Mouse (Mus musculus) spleen, adult 18-20 months (tissue): ENCODE results near the gene Zfyve19.

Source experiments
- DNase-seq, 2 experiments: peaks; one replicate each; pipeline ENCODE4 v3.0.0; 2022; ENCODE audit warnings: mixed read lengths in 2 of 2

Zfyve19 gene

GRCm38 (mm10) chr2:119196316-119197108 is 11.9 kb upstream of the Zfyve19 start:
- no peak for DNase-seq

GRCm38 (mm10) chr2:119197493-119197892 is 10.9 kb upstream of the Zfyve19 start:
- DNase-seq, result no peak

GRCm38 (mm10) chr2:119198049-119198448 is 10.4 kb upstream of the Zfyve19 start:
- no peak for DNase-seq

GRCm38 (mm10) chr2:119198934-119199333 is 9.5 kb upstream of the Zfyve19 start:
- DNase-seq, result no peak

GRCm38 (mm10) chr2:119202914-119203453 is 5.4 kb upstream of the Zfyve19 start:
- no peak for DNase-seq

- DNase-seq, result no peak
Observed at GRCm38 (mm10) chr2:119203871-119204460, 4.5 kb upstream of the Zfyve19 start.

GRCm38 (mm10) chr2:119207961-119208343 is 465 bp upstream of the Zfyve19 start:
- no peak for DNase-seq

GRCm38 (mm10) chr2:119209176-119209507 is 725 bp downstream of the Zfyve19 start:
- DNase-seq, result no peak

GRCm38 (mm10) chr2:119229775-119230704 is 21.6 kb downstream of the Zfyve19 start, which contains the start of gene Ppp1r14d:
Gene Ppp1r14d (minus strand): TSS chr2:119229906.
- DNase-seq, result no peak

GRCm38 (mm10) chr2:119236682-119237209 is 28.3 kb downstream of the Zfyve19 start:
- no peak for DNase-seq

GRCm38 (mm10) chr2:119237210-119237870 is 28.9 kb downstream of the Zfyve19 start, which contains the start of gene Spint1:
Gene Spint1 (plus strand): TSS chr2:119237362.
- DNase-seq, result peak in 1 of 2 experiments; percentile 14

GRCm38 (mm10) chr2:119237871-119238220 is 29.4 kb downstream of the Zfyve19 start:
- no peak for DNase-seq

GRCm38 (mm10) chr2:119238671-119239070 is 30.3 kb downstream of the Zfyve19 start:
- DNase-seq, result no peak

- no peak for DNase-seq
Observed at GRCm38 (mm10) chr2:119240075-119240818, 31.8 kb downstream of the Zfyve19 start.

- no peak for DNase-seq
Observed at GRCm38 (mm10) chr2:119240819-119241186, 32.4 kb downstream of the Zfyve19 start.

GRCm38 (mm10) chr2:119242548-119242947 is 34.1 kb downstream of the Zfyve19 start:
- no peak for DNase-seq

GRCm38 (mm10) chr2:119245246-119245645 is 36.8 kb downstream of the Zfyve19 start:
- DNase-seq, result no peak

- DNase-seq, result no peak
Observed at GRCm38 (mm10) chr2:119247904-119248303, 39.5 kb downstream of the Zfyve19 start.

GRCm38 (mm10) chr2:119249592-119250061 is 41.2 kb downstream of the Zfyve19 start:
- DNase-seq, result no peak

GRCm38 (mm10) chr2:119250377-119250776 is 42.0 kb downstream of the Zfyve19 start:
- DNase-seq, result no peak

- DNase-seq, result peak; percentile 57 to 84
Observed at GRCm38 (mm10) chr2:119250826-119251478, 42.5 kb downstream of the Zfyve19 start.
